Mouse (Mus musculus): Measurements from ENCODE around the gene Lyzl4.

The Lyzl4 gene

GRCm38 (mm10) chr9:121642001-121642400 lies at the start of gene Lyzl4:
Gene Lyzl4, minus strand, starts transcription at chr9:121642096.
- DNase-seq = peak; percentile 97

GRCm38 (mm10) chr9:121690734-121691133 lies 48.8 kb upstream of the Lyzl4 start:
- no peak for DNase-seq

GRCm38 (mm10) chr9:121690200-121690651 lies 48.3 kb upstream of the Lyzl4 start:
- no peak for DNase-seq

GRCm38 (mm10) chr9:121684702-121685101 lies 42.8 kb upstream of the Lyzl4 start:
- no peak for DNase-seq

- no peak for DNase-seq
These were observed 40.3 kb upstream of the Lyzl4 start for GRCm38 (mm10) chr9:121682037-121682680.

- DNase-seq = no peak
These were observed 39.3 kb upstream of the Lyzl4 start for GRCm38 (mm10) chr9:121681191-121681590.

- DNase-seq = peak; percentile 96
These were observed 37.7 kb upstream of the Lyzl4 start for GRCm38 (mm10) chr9:121679549-121679948.

GRCm38 (mm10) chr9:121677476-121677875 lies 35.6 kb upstream of the Lyzl4 start:
- DNase-seq = no peak

- no peak for DNase-seq
These were observed 35.2 kb upstream of the Lyzl4 start for GRCm38 (mm10) chr9:121677069-121677468.

- no peak for DNase-seq
These were observed 33.7 kb upstream of the Lyzl4 start for GRCm38 (mm10) chr9:121675556-121675955.

GRCm38 (mm10) chr9:121675011-121675410 lies 33.1 kb upstream of the Lyzl4 start:
- peak; percentile 93 for DNase-seq

- no peak for DNase-seq
These were observed 31.8 kb upstream of the Lyzl4 start for GRCm38 (mm10) chr9:121673716-121674115.

GRCm38 (mm10) chr9:121672311-121672710 lies 30.4 kb upstream of the Lyzl4 start:
- DNase-seq = peak; percentile 98

- DNase-seq = no peak
These were observed 29.4 kb upstream of the Lyzl4 start for GRCm38 (mm10) chr9:121671300-121671699.

GRCm38 (mm10) chr9:121669348-121669791 lies 27.5 kb upstream of the Lyzl4 start:
- DNase-seq = peak; percentile 96

GRCm38 (mm10) chr9:121667822-121668221 lies 25.9 kb upstream of the Lyzl4 start:
- DNase-seq = peak; percentile 93

GRCm38 (mm10) chr9:121666957-121667630 lies 25.2 kb upstream of the Lyzl4 start:
- DNase-seq = no peak

GRCm38 (mm10) chr9:121664104-121664503 lies 22.2 kb upstream of the Lyzl4 start:
- no peak for DNase-seq

- no peak for DNase-seq
These were observed 21.6 kb upstream of the Lyzl4 start for GRCm38 (mm10) chr9:121663467-121663866.

- no peak for DNase-seq
These were observed 17.9 kb upstream of the Lyzl4 start for GRCm38 (mm10) chr9:121659791-121660190.

- no peak for DNase-seq
These were observed 16.4 kb upstream of the Lyzl4 start for GRCm38 (mm10) chr9:121658248-121658647.

- no peak for DNase-seq
These were observed 15.2 kb upstream of the Lyzl4 start for GRCm38 (mm10) chr9:121657143-121657542.

- no peak for DNase-seq
These were observed 14.4 kb upstream of the Lyzl4 start for GRCm38 (mm10) chr9:121656322-121656721.

GRCm38 (mm10) chr9:121653668-121654067 lies 11.8 kb upstream of the Lyzl4 start:
- DNase-seq = no peak
